Mouse (Mus musculus) midbrain, embryonic 12.5 days (tissue): ENCODE data around the gene Gm45623. TPM values are rescaled to one million over a fixed set of nuclear protein-coding genes. Genes with fewer than 3 reads are reported as not detected.

Experiments
- ATAC-seq: fragments of 200-750 bp; cut with Nextera tagmentation; 2 replicates; pipeline ENCODE4 v1.8.0; 2017; ENCODE audit warnings: low read depth, moderate TSS enrichment, moderate library complexity; ENCODE audit not compliant: low FRiP score
- H3K27ac ChIP-seq: fragments of 300-500 bp; sonication (generic); replicated peaks from 2 replicates; pipeline ENCODE4 v1.5.1; 2016; ENCODE audit warnings: mild to moderate bottlenecking
- H3K27me3 ChIP-seq: fragments of 300-500 bp; sonication (generic); 2 replicates; pipeline ENCODE4 v1.6.1; 2016; ENCODE audit warnings: mild to moderate bottlenecking
- H3K36me3 ChIP-seq: fragments of 300-500 bp; sonication (generic); 2 replicates; pipeline ENCODE4 v1.6.1; 2016
- H3K4me1 ChIP-seq: fragments of 300-500 bp; sonication (generic); 2 replicates; pipeline ENCODE4 v1.6.1; 2016
- H3K4me2 ChIP-seq: fragments of 300-500 bp; sonication (generic); replicated peaks from 2 replicates; pipeline ENCODE4 v1.6.1; 2016; ENCODE audit warnings: mild to moderate bottlenecking, moderate library complexity
- H3K4me3 ChIP-seq: fragments of 300-500 bp; sonication (generic); 2 replicates; pipeline ENCODE4 v1.5.1; 2016; ENCODE audit warnings: mild to moderate bottlenecking
- H3K9ac ChIP-seq: fragments of 300-500 bp; sonication (generic); replicated peaks from 2 replicates; pipeline ENCODE4 v1.6.1; 2016; ENCODE audit warnings: mild to moderate bottlenecking, moderate library complexity
- H3K9me3 ChIP-seq: fragments of 300-500 bp; sonication (generic); 2 replicates; pipeline ENCODE4 v1.6.1; 2016; ENCODE audit warnings: mild to moderate bottlenecking
- WGBS: fragments of 180-500 bp; shearing (Covaris S2); methylation state at CpG from one replicate; pipeline ENCODE4 v1.1.7; 2016; 5-methylcytosine and 5-hydroxymethylcytosine counted together
- polyA plus RNA-seq: library from polyadenylated mRNA; unstranded; fragments of >200 nt; fragmentation: Nextera tagmentation; extraction: Ambion mirVana; gene quantifications from 2 replicates; pipeline ENCODE4 v1.2.1, GENCODE M21; 2016

Gm45623 gene
- polyA plus RNA-seq, 1 experiment from 2014 or later, result 0.32 TPM

DNA sequence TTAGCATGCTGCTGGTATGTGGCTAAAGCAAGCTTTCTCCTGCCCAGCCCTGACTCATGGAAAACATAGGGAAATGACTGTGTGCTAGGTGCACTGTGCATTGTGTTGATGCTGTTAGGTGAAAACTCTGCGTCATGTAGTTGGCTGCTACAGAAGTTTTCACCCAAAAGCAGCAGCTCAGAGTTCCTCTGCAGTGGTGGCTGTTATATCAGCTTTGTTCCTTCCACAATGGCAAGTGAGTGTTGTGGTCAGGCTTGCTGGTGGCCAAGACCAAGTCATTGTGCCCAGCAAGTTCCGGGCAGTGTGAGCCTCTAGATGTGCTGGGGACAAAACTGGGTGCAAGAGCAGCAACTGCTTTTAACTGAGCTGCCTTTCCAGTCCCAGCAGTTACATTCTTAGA is 41.4 kb downstream of the Gm45623 start:
- H3K4me2 ChIP-seq, result no peak overlapping the region
- H3K9me3 ChIP-seq, result no peaks in the 10 kb centered on the region
- H3K4me1 ChIP-seq, result peaks cover 11% of the 10 kb centered on the region
- no peaks in the 10 kb centered on the region for H3K27me3 ChIP-seq
- no peak overlapping the region for H3K4me3 ChIP-seq
- ATAC-seq, result no peak
- no peak overlapping the region for H3K9ac ChIP-seq
- WGBS, result 97% methylated on average over 2 of the region's 2 CpGs
- no peak overlapping the region for H3K27ac ChIP-seq
- peaks cover 24% of the 10 kb centered on the region for H3K36me3 ChIP-seq

DNA sequence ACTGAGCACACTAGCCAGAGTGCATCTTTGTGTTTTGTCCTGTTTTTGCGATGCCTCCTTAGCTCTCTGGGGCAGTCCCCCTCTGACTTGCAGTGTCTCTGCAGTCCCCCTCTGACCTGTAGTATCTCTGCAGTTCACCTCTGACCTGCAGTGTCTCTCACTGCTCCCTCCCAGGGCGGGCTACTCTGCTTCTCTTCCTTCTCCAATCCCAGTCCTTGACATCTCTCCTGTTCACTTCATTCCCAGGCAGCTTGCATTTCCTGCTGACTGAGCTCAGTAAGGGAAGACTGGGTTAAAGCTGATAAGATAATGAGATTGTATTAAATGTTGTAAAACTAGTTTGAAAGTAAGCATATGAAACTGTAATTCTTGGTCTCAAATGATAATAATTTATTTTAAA is 43.0 kb downstream of the Gm45623 start:
- Histone ChIP-seq H3K27me3 (no peaks in the 10 kb centered on the region), H3K4me3 (no peak overlapping the region), H3K4me2 (no peak overlapping the region), H3K27ac (no peak overlapping the region), H3K9ac (no peak overlapping the region), H3K4me1 (peaks cover 19% of the 10 kb centered on the region), H3K9me3 (no peaks in the 10 kb centered on the region), H3K36me3 (peaks cover 27% of the 10 kb centered on the region)
- 71% methylated on average over 2 of the region's 2 CpGs for WGBS
- no peak for ATAC-seq

- no peaks in the 10 kb centered on the region for H3K27me3 ChIP-seq
- peaks cover 25% of the 10 kb centered on the region for H3K36me3 ChIP-seq
- ATAC-seq, result no peak
- WGBS, result 76% methylated on average over 4 of the region's 4 CpGs
- H3K4me3 ChIP-seq, result no peak overlapping the region
- H3K4me1 ChIP-seq, result peaks cover 37% of the 10 kb centered on the region
- H3K9ac ChIP-seq, result no peak overlapping the region
- H3K9me3 ChIP-seq, result no peaks in the 10 kb centered on the region
- H3K27ac ChIP-seq, result no peak overlapping the region
- H3K4me2 ChIP-seq, result no peak overlapping the region
Observed at GRCm38 (mm10) chr13:56707606-56708005, 46.0 kb downstream of the Gm45623 start.

DNA sequence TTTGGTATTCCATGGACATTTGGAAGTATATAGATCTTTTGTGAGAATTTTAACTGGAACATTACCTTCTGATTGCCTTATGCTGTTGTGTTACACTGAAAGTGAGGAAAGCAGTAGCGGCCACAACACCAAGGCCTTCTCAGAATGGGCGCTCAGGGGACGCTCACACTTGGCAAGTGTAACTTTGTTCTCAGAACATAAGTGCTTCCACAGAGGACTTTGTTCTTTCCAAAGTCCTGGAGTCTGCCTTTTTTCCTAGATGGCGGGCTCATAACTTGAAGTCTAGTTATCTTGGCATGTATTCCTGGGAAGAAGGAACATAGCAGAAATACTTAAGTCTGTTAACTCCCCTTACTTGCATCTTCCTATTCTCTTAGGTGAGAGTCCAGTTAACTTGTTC is 46.5 kb downstream of the Gm45623 start:
- Histone ChIP-seq H3K4me3 (no peak overlapping the region), H3K4me1 (peaks cover 42% of the 10 kb centered on the region), H3K36me3 (peaks cover 20% of the 10 kb centered on the region), H3K4me2 (no peak overlapping the region), H3K9ac (no peak overlapping the region), H3K27me3 (no peaks in the 10 kb centered on the region), H3K9me3 (no peaks in the 10 kb centered on the region), H3K27ac (no peak overlapping the region)
- 94% methylated on average over 4 of the region's 4 CpGs for WGBS
- ATAC-seq, result no peak

GRCm38 (mm10) chr13:56704596-56704995 is 49.0 kb downstream of the Gm45623 start:
- Histone ChIP-seq H3K36me3 (peaks cover 18% of the 10 kb centered on the region), H3K4me3 (peak overlapping the region; percentile 56), H3K27ac (no peak overlapping the region), H3K4me1 (peaks cover 41% of the 10 kb centered on the region), H3K9me3 (no peaks in the 10 kb centered on the region), H3K9ac (peak overlapping the region; percentile 96), H3K4me2 (peak overlapping the region; percentile 71), H3K27me3 (no peaks in the 10 kb centered on the region)
- WGBS, result 80% methylated on average over 2 of the region's 2 CpGs
- ATAC-seq, result no peak

DNA sequence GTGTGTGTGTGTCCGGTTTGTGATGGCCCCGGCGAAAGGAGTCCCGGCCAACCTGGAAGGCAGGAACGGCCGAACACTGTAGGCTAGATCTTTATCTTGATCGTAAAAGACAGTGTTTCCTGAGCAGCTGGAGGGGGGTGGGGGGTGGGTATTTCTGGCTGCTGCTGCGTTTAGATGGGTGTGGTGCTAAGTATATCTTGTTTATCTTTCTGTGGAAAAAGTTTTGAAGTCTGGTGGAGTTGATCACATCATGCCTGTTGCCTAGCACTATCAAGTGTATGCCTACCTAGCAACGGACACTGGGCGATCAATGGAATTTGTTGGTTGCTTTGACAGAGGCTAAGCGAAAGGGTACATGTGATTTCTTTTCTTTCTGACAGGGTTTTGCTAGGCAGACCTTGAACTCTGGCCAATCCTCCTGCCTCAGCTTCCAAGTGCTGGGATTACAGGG is 49.7 kb downstream of the Gm45623 start:
- peaks cover 42% of the 10 kb centered on the region for H3K4me1 ChIP-seq
- H3K27me3 ChIP-seq, result no peaks in the 10 kb centered on the region
- H3K4me2 ChIP-seq, result peak overlapping the region; percentile 71
- WGBS, result under 1% methylated on average over 11 of the region's 11 CpGs
- peak overlapping the region; percentile 56 for H3K4me3 ChIP-seq
- no peaks in the 10 kb centered on the region for H3K9me3 ChIP-seq
- H3K27ac ChIP-seq, result peak overlapping the region; percentile 99
- ATAC-seq, result 0 out of 2 replicates have a peak, but pooled peaks have one; percentile 3
- H3K9ac ChIP-seq, result peak overlapping the region; percentile 96
- peaks cover 12% of the 10 kb centered on the region for H3K36me3 ChIP-seq

- under 1% methylated on average over 59 of the region's 80 CpGs for WGBS
Observed at GRCm38 (mm10) chr13:56703222-56703870, 50.3 kb downstream of the Gm45623 start.

DNA sequence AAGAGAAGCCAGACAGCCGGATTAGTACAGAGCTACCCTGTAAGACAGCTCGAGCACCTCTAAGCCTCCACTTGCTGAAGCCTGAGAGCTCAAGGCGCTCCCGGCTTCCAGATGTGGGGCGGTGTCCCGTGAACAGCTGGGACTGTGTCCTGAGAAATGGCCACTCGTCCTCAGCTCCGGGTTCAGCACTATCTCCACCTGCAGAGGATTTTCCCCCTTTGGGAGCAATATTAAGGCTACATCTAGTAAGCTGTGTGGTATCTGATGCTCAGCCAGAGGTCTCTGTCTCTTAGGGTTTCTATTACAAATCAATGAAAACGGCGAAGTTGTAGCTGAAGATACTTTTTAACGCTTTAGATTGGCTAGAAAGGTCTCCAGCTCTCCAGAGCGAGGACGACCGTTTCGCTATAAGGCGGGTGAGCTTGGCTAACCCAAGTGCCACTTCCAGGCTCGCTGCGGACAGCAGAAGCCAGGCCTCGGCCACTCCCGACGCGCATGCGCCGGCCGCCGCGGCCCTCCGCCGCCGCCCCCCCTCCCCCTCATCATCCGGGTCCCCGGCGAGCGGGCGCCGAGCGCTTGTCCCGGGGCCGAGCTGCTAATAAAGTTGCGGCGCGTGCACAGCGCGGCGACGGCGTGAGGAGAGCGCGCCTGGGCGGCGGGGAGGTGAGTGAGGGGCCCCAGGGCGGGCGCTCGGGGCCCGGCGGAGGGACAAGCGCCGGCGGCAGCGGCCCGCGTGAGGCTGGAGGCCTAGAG is 51.0 kb downstream of the Gm45623 start, which contains the start of gene Smad5:
Gene Smad5 (plus strand): TSS at position 542 of the 753 bp plus-strand sequence.
- no peaks in the 10 kb centered on the region for H3K27me3 ChIP-seq

More at GRCm38 (mm10) chr13:56703222-56703870, 50.3 kb downstream of the Gm45623 start:
- Histone ChIP-seq H3K27ac (peak overlapping the region; percentile 99), H3K4me1 (peaks cover 48% of the 10 kb centered on the region), H3K4me2 (peak overlapping the region; percentile 71), H3K9me3 (no peaks in the 10 kb centered on the region), H3K27me3 (no peaks in the 10 kb centered on the region), H3K9ac (peak overlapping the region; percentile 96), H3K4me3 (peak overlapping the region; percentile 56), H3K36me3 (peaks cover 10% of the 10 kb centered on the region)
- ATAC-seq, result peak; percentile 81

More for the DNA sequence above, 51.0 kb downstream of the Gm45623 start, which contains the start of gene Smad5:
- peak within 1 kb of the TSS; percentile 99 for H3K27ac ChIP-seq
- H3K4me2 ChIP-seq, result peak within 1 kb of the TSS; percentile 71
- H3K4me1 ChIP-seq, result peaks cover 51% of the 10 kb centered on the region
- peak within 1 kb of the TSS; percentile 56 for H3K4me3 ChIP-seq
- peak; percentile 87 for ATAC-seq
- peaks cover 6% of the 10 kb centered on the region for H3K36me3 ChIP-seq
- H3K9me3 ChIP-seq, result no peaks in the 10 kb centered on the region
- H3K9ac ChIP-seq, result peak within 1 kb of the TSS; percentile 96
- under 1% methylated on average over 59 of the region's 62 CpGs for WGBS

Other genes with a start within 250 kb of the Gm45623 start
- 2.4 TPM in 2 replicates for gene Fbxl21, start 231.4 kb downstream of the Gm45623 start, polyA plus RNA-seq
- not detected in 2 replicates for gene Lect2, start 205.3 kb downstream of the Gm45623 start, polyA plus RNA-seq
- 15.3 and 27.3 TPM in 2 replicates for gene Tgfbi, start 144.3 kb downstream of the Gm45623 start, polyA plus RNA-seq
- 38.3 and 39.2 TPM in 2 replicates for gene Smad5, start 50.8 kb downstream of the Gm45623 start, polyA plus RNA-seq
- gene Trpc7, start 142.2 kb upstream of the Gm45623 start, polyA plus RNA-seq, result 0.32 and 0.38 TPM in 2 replicates